Mouse (Mus musculus): Measurements from ENCODE around the gene Emilin1.

DNA sequence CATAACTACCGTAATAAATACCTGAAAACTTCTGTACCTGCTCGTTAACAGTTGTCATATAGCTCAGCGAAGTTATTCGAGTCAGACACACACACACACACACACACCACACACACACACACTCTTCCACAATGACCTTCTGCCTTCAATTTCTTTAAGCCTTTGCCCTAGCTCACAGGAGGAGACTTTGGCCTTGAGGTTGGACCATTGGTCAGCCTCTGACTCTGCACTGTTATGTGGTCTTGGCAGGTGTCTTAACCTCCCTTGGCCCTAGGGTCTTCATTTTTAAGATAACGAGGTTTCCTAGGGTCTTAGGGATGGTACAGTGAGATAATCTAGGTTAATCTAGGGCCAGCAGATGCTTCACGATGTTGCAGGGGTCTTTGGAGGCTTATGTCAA lies 31.1 kb downstream of the Emilin1 start:
- TF ChIP-seq GATA1 (IDR thresholded peaks at IDR 0.05; ENCODE audit: borderline replicate concordance, low read length) (no peak), FLI1 (IDR thresholded peaks at IDR 0.05; ENCODE audit: low read length) (no peak)

Measured in megakaryocyte, embryonic 14.5 days (primary cell).